Mouse (Mus musculus): ENCODE results near the gene Mapk10. TPM values are rescaled to one million over a fixed set of nuclear protein-coding genes. Genes with fewer than 3 reads are reported as not detected.

Mapk10 gene
- total RNA-seq (2021), result 10 to 100 TPM; 36.0 to 36.2 TPM

- DNase-seq, result peak; percentile 25 to 30
- intact Hi-C loops (cut with DNase I), result no loop called here
These were observed at the start of gene Mapk10 for GRCm38 (mm10) chr5:103211101-103211848. Mapk10 (minus strand) TSS chr5:103211334.

GRCm38 (mm10) chr5:103256144-103256543 is 45.0 kb upstream of the Mapk10 start:
- intact Hi-C loops (cut with DNase I), result no loop called here
- no peak for DNase-seq

GRCm38 (mm10) chr5:103242430-103242829 is 31.3 kb upstream of the Mapk10 start:
- DNase-seq, result no peak
- intact Hi-C loops (cut with DNase I), result no loop called here

GRCm38 (mm10) chr5:103231822-103232221 is 20.7 kb upstream of the Mapk10 start:
- intact Hi-C loops (cut with DNase I), result no loop called here
- DNase-seq, result no peak

DNA sequence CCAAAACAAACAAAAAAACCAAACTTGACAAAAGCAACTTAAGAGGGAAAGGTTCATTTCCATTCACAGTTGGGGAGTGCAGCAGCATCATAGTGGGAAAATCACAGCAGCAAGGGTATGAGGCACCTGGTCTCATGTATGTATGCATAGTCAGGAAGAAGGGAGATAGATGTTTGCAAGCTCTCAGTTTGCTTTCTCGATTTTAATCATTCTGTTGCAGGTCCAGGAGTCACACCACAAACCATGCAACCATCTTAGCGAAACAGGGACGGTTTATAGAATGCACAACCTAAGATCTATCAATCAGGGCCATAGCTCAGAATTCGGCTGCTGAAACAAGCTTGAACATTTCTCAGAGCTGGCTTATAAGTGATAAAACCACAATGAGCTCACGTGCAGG is 19.2 kb upstream of the Mapk10 start:
- intact Hi-C loops (cut with DNase I), result no loop called here
- DNase-seq, result no peak

- intact Hi-C loops (cut with DNase I), result no loop called here
- no peak for DNase-seq
These were observed 18.2 kb upstream of the Mapk10 start for GRCm38 (mm10) chr5:103229321-103229720.

GRCm38 (mm10) chr5:103221997-103222396 is 10.9 kb upstream of the Mapk10 start:
- intact Hi-C loops (cut with DNase I), result no loop called here
- DNase-seq, result no peak

- DNase-seq, result peak in 1 of 2 experiments; percentile 5
- intact Hi-C loops (cut with DNase I), result no loop called here
These were observed 490 bp downstream of the Mapk10 start for GRCm38 (mm10) chr5:103210644-103211043.

DNA sequence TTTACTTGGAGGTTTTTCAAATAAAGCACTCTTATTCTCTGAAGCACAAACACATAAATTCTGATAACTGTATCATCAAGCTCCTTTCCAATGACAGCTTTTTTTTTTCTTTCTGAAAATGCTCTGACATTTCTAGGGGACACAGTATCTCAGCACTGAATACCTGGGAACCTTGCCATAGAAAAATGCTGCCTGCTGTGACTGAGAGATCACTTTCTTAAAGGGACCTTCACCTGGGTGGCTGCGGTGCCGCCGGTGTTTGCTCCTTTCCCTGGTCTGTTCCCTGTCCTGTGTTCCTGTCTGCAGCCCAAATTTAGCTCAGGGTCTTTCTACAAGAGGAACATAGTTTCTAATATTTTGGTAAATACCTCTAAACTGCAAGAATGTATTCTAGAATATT is 1.1 kb downstream of the Mapk10 start:
- intact Hi-C loops (cut with DNase I), result no loop called here
- peak; percentile 7 to 13 for DNase-seq

DNA sequence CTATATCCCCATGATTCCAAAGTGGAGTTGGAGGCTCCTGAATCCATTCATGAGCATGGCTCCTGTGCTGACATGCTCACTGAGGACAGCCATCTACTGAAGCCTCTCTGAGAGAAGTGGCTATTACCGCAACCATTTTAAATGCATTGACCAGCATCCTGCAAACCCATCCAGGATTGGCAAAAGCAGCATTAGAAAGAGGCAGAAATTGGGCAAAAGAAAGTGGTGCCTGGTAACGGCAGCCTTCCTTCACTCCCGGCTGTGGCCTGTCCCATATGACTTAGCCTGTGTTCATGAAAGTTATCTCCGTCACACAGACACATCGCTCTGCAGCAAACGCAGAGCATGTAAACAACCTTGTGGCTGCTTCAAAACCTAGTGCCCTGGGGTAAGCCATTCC is 1.6 kb downstream of the Mapk10 start:
- peak in 1 of 2 experiments; percentile 9 for DNase-seq
- intact Hi-C loops (cut with DNase I), result no loop called here

GRCm38 (mm10) chr5:103208869-103209268 is 2.3 kb downstream of the Mapk10 start:
- no peak for DNase-seq
- intact Hi-C loops (cut with DNase I), result loop anchor here (1.0 kb wide), 1 partner anchor 32 kb away; no protein-coding TSS in a partner anchor

GRCm38 (mm10) chr5:103208021-103208511 is 3.1 kb downstream of the Mapk10 start:
- no peak for DNase-seq
- intact Hi-C loops (cut with DNase I), result loop anchor here (1.0 kb wide), 1 partner anchor 31 kb away; no protein-coding TSS in a partner anchor

GRCm38 (mm10) chr5:103197796-103198325 is 13.3 kb downstream of the Mapk10 start:
- DNase-seq, result no peak
- intact Hi-C loops (cut with DNase I), result no loop called here

- intact Hi-C loops (cut with DNase I), result no loop called here
- no peak for DNase-seq
These were observed 16.6 kb downstream of the Mapk10 start for GRCm38 (mm10) chr5:103194549-103194948.

- intact Hi-C loops (cut with DNase I), result no loop called here
- DNase-seq, result no peak
These were observed 17.4 kb downstream of the Mapk10 start for GRCm38 (mm10) chr5:103193700-103194099.

GRCm38 (mm10) chr5:103191577-103191976 is 19.6 kb downstream of the Mapk10 start:
- DNase-seq, result no peak
- intact Hi-C loops (cut with DNase I), result no loop called here

- intact Hi-C loops (cut with DNase I), result no loop called here
- DNase-seq, result no peak
These were observed 26.9 kb downstream of the Mapk10 start for GRCm38 (mm10) chr5:103184256-103184655.

GRCm38 (mm10) chr5:103181622-103182021 is 29.5 kb downstream of the Mapk10 start:
- intact Hi-C loops (cut with DNase I), result no loop called here
- no peak for DNase-seq

DNA sequence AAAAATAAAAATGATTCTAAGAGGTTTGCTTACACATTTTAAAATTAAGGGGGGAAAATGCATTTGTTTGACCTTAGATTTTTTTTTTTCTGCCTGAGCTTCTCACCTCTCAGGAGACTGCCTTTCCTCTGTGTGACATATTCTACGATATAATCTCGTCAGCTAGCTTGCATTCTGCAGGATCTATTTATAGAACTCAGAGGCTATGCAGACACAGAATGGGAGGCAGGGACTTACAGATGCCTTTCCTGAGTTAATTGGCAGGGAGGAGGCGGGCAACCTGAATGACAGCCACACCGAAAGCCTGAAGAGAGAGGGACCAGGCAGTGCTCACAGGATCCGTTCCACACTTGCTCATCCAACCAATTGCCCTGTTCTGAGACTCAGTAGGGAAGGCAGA is 34.1 kb downstream of the Mapk10 start:
- no peak for DNase-seq
- intact Hi-C loops (cut with DNase I), result loop anchor here (1.0 kb wide), 1 partner anchor 31 kb away; no protein-coding TSS in a partner anchor

DNA sequence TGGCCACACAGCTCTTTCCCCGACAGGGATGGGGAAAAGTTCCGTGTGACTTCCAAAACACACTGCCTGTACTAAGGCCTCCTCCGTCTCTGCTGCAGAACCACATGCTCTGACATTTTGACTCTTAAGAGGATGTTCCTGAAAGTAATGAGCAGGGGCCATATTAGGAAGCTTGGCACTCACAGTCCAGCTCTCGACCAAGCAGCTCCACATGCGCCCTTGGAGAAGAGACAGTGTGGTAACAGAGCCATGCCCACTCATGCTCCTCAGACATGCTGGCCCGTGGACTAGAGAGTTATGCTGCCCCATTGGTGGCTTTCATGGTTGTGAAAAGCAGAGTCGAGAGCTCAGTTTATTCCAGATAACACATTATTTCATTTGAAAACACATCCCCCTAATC is 35.1 kb downstream of the Mapk10 start:
- no peak for DNase-seq
- intact Hi-C loops (cut with DNase I), result no loop called here

DNA sequence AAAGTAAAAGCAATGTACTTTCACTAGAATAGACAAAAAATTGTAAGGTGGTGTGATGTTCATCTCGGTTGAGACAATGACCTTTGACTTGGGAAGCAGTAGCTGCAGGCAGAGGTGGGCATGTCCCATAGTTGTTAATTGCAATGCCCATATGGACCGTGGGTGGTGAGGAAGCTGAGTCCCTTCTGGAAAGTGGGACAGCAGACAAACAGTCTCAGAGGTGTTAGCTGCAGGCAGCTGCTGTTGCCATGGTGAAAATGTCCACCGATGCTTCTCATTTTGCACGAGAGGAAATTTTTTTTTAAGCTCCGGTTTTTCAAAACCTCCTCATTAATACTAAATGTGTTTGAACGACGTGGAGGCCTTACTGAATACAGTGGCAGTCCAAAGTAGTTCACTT is 36.5 kb downstream of the Mapk10 start:
- no peak for DNase-seq
- intact Hi-C loops (cut with DNase I), result no loop called here

- intact Hi-C loops (cut with DNase I), result no loop called here
- no peak for DNase-seq
These were observed 39.9 kb downstream of the Mapk10 start for GRCm38 (mm10) chr5:103171207-103171606.
